Mouse (Mus musculus) layer of hippocampus, adult 9-10 months (tissue): Measurements from ENCODE around the gene Nim1k.
"Not testable (repeated sequence)": the region's sequence is repeated elsewhere in the genome, so short reads cannot be mapped to it uniquely, and the experiment has no call there.

ENCODE experiments used
- DNase-seq: peaks from one replicate; pipeline ENCODE4 v3.0.0; 2022; ENCODE audit warnings: low spot score

The Nim1k gene

DNA sequence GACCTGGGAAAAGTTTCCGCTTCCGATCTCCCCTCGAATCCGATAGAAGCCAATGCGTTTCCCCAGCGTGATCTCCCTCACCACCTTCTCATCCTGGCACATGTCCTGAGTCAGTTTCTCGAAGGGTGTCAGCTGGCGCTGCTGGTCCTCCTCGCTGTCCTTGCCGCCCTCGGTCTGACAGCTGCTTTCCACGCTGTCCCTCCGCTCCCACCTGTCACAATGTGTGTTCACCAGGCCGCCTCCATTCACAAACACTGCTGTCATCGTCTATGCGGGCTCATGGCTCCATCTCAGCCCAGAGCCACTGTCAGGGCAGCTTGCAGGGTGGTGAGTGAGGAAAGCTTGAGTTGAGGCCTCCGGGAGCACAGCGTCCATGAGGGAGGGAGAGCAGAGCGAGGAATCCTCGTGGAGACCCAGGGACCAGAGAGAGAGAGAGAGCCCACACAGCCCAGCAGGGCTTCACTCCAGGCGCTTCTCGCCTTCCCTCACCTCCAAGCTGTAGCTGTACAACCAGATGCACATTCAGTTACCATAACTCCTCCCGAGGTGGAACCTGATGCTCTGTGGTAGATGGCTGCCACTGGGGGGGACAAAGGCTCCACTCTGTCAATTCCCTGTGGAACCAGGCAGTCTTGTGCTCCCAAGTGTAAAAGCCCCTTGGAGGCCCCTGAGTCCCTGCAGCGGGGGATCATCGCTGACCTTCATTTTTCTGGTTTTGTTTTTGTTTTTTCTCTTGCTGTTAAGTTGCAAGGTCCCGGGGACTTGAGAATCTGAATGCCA is 27.9 kb downstream of the Nim1k start:
- DNase-seq: no peak

DNA sequence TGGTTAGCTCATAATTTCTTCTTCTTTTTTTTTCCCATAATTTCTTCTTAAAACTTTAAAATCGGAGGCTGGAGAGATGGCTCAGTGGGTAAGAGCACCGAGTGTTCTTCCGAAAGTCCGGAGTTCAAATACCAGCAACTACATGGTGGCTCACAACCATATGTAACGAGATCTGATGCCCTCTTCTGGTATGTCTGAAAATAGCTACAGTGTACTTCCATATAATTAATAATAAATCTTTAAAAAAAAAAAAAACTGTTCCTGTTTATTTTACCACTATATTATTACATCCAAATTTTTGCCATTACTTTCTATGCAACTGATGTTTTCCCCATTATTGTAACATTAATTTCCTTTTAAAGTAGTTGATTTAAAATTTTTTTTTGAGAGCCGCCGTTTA is 31.1 kb downstream of the Nim1k start:
- no peak for DNase-seq

GRCm38 (mm10) chr13:119723368-119723767 is 32.3 kb downstream of the Nim1k start:
- no peak for DNase-seq

DNA sequence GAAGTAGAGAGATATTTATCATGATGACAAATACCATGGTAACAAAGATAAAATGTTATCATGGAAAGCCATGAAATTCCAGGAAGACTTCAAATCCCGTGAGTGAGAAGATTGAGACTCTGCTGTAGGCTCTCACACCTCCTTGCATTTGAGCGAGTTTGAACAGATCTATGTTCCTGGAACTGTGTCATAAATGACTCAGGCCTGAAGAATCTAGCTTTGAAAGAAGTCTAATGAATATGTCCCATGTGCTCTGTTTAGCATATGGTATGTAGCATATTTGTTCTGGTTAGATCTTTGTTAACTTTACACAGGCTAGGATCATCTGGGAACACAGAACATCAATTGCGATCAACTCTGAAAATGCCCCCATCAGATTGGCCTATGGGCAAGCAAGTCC is 33.2 kb downstream of the Nim1k start:
- no peak for DNase-seq

GRCm38 (mm10) chr13:119716105-119716504 is 39.6 kb downstream of the Nim1k start:
- DNase-seq: no peak

DNA sequence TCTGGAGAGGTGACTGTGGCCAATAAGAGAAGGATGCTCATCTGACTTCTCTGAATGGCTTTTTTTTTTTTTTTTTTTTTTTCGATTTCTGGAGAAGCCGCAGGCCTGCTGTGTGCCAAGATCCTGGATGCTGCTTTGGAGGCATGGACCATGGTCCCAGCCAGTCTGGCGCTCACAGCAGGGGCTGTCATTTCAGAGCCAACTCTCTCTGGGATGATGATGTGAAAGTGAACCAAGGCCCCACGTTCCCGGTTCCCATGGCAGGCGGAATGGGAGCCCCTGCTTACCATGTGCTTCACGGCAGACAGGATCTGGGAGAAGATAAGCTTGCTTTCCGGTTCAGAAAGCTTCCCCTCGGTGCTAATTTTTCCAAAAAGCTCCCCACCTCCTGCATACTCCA is 41.9 kb downstream of the Nim1k start:
- DNase-seq: no peak

DNA sequence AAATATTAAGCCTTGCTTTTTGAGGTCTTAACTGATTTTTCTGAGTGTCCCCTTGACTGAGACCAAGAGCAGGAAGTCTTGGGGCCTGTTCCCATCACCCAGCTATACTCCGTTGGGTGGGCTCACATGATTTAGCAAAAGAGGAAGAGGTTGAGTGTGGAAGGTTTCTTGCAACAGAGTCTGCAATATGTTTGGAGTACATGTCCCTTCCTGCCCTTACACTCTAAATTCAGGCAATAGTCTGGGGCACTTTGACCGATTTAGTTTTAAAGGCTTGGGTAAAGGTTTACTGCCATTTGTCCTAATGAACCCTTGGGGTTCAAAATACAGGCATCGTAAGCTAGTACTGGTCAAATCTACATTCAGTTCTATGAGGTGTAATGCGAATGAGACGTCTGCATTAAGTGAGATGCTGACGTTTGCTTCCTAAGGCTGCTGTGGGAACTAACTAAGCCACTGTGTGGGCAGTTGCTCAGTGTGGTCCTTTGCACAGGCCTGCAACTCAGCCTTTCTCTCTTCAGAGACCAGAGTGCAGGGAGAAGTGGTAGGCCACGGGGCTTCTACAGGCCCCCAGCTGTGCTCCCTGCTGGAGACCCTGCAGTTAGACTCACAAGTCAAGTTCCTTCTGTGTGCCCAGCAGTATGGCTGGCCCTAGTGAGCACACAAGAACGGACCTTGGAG is 42.4 kb downstream of the Nim1k start:
- no peak for DNase-seq

- DNase-seq: no peak
Measured at GRCm38 (mm10) chr13:119712463-119712862, 43.2 kb downstream of the Nim1k start.

- DNase-seq: no peak
Measured at GRCm38 (mm10) chr13:119710268-119710610, 45.4 kb downstream of the Nim1k start.

DNA sequence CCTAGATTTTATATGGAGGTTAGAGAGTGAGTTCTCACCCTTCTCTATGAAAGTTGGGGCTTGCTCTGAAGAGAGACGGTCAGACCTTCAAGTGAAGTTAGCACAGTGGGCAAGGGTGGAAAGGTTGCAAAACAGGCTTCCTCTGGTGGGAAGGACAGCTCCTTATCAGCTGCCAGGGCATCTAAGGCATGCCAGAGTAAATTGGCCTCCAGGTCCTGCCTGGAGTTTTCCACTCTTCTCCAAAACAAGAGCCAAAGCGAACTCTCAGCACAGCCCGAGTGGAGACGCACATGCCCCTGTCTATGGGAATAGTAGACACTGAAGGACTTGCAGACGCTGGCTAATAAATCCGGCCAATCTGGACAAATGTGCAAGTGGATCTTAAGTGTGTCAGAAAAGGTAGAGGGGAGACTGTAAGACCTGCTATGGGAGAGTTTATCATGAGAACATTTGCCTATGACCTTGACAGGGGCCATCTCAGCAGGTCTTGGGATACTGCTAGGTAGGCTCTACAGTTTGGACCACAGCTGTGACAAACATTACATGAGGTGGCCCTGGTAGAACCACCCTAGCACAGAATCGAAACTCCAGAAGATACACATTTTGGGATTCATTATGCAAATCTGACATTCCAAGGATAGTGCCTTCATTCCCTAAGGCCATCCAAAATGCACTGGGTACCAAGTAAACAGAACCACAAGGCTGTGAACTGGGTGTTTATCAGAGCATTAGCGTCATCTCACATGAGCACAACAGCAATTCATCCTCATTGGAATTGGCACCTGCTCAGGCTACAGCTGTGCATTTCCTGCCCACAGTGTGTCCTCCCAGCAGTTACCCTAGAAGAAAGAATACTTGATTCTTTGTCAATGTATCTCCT is 46.1 kb downstream of the Nim1k start:
- DNase-seq: no peak

GRCm38 (mm10) chr13:119708941-119709340 is 46.7 kb downstream of the Nim1k start:
- no peak for DNase-seq

DNA sequence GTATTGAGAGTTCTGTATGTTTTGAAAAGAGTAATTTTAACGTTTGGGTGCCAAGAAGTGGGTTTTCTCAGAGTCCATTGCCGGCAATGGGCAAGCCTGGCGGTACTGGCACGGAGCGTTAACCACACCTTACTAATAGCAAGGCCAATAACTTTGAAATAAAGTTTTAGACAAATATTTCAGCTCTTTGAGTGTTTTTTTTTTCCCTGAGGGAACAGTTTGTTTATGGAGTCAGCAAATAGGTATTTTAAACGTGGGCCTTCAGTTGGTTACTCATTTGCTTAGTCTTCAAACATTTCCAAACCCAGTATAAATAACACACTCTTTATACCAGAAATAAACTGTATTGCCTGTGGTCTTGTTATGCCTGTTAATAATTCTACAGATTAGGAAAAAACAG is 47.8 kb downstream of the Nim1k start:
- no peak for DNase-seq

GRCm38 (mm10) chr13:119706953-119707352 is 48.7 kb downstream of the Nim1k start:
- no peak for DNase-seq

- DNase-seq: not testable (repeated sequence)
Measured at GRCm38 (mm10) chr13:119706278-119706880, 49.3 kb downstream of the Nim1k start.

DNA sequence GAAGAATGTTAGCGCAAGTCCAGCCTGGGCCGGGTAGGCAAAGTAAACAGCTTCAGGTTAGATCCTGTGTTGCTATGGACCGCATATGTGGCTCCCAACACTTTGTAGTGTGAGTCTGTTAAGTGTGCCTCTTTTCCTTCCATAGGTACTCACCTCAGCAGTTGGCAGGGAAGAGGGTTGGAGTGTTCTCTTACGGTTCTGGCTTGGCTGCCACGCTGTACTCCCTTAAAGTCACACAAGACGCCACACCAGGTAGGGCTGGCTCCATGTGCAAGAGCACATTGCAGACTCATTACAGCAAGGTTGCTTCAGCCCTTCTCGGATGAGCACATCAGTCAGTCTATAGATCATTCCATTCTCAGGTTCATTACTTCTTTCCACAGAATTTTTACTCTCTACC is 51.4 kb downstream of the Nim1k start:
- DNase-seq: no peak

DNA sequence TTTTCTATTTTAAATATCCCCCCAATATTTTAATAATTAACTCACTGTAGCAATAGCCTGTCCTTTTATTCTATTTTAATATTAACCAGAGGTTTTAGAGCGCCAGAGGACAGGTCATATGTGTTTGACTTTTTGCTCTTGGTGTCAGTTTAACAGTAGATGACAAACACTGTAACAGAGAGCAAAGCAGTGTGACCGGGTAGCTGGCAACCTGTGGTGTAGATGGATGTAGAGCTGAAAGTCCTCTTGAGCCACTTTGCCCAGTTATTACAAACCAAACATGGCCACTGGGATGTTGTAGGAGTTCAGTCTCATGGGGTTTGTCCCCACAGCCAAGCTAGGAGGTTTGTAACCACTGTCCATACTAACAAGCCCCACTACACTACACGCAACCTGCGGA is 57.2 kb downstream of the Nim1k start:
- DNase-seq: no peak

DNA sequence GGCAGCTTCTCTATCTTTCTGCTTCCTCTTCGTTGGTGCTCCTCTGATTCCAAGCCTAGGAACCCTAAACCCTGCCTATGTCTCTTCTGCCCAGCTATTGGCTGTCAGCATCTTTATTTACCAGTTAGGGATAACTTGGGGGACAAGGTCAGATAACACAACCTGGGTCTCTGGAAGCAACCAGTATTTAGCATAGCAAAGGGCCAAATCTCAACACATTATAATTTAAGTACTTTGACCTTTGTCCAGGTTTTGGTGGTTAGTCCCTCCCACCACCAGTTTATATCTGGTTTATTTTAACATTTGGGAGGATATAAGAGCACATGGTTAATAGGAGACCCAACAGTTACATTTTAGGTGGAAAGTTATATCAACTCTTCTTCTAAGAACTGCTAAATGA is 59.2 kb downstream of the Nim1k start:
- DNase-seq: no peak

- DNase-seq: no peak
Measured at GRCm38 (mm10) chr13:119695676-119696075, 60.0 kb downstream of the Nim1k start.

DNA sequence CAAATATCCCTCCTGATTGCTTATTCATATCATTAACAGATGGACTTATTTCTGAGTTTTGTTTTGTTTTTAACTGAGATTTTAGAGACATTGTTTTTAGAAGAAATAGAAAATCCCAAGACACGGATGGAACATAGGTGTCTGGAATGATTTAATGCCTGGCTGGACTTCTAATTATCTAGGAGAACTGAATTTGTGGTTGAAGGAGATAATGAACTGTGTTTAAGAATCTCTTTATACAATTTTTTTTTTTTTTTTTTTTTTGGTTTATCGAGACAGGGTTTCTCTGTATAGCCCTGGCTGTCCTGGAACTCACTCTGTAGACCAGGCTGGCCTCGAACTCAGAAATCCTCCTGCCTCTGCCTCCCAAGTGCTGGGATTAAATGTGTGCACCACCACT is 63.7 kb downstream of the Nim1k start:
- DNase-seq: not testable (repeated sequence)

GRCm38 (mm10) chr13:119690876-119691620 is 64.6 kb downstream of the Nim1k start:
- no peak for DNase-seq

DNA sequence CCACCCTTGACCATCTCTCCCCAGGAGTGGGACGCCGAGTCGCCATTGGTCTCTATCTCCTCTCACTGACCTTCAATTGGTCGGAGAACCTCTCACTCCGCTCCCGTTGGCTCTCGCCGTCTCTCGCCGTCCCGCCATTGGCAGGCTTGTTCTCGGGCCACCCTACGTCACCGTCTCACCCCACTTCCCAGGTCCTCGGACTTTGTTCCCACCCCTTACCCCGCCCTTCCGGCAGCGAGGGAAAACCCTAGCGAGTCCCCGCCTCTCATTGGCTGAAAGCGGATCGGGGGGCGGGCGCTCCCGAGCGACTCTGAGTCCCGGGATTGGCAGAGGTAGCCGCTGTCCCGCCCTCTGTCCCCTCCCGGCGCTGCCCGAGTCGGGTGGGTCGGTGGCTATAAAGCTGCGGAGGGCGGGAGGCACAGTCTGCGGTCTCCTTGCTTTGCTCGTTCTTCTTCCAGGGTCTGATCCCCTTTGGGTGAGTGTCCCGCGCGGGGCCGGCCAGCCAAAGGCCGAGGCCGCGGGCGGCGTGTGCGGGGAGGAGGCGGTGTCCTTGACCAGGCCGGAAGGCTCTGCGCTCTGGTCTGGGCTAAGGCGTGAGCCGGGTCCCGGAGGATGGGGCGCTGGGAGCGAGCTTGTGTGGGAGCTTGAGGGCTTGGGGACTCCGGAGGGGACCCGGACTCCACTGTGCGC is 65.5 kb downstream of the Nim1k start, which contains the start of gene Hmgcs1:
TSS of gene Hmgcs1 (plus strand) at position 341 of the 690 bp plus-strand sequence.
- peak; percentile 95 for DNase-seq
